In the genomic region with DNA sequence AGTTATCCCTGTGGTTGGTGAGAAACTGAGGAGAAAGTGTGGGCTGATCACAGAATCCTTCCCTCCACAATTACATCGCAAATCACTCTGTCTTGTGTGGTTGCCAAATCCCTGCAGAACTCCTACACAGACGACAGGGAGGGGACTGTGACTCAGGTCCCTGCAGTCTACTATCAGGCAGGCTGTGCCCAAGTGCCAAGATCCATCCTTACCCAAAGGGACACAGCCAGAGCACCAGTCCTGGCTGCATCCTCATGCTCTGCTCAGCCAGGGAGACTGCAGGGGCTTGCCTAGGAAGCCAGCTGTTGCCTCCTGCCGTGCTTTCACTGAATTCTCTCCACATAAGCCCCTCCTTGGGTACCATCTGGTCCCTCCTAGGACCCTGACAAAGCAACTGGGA, we compare ENCODE assay signal across 10 mouse cellular contexts.
DNase-seq lines count a peak whose midpoint lies in the region; ATAC-seq lines count a peak whose summit lies in the region.
"Had no signal": no experiment of that assay in that cellular context is flagged by ENCODE, and none has a peak within 500 bp of the region (broad histone marks: within the 10 kb centered on the region; RNA-seq: fewer than 3 reads in every experiment).

No protein-coding gene starts in this region.

- intact Hi-C loops in left cerebral cortex, postnatal 25 days (cut with DNase I) = loop anchor here (5.0 kb wide), 1 partner anchor 69 kb away; no protein-coding TSS in a partner anchor
- intact Hi-C loops in heart, postnatal 25 days (cut with DNase I) = no loop called here

- H3K4me1 ChIP-seq in kidney, embryonic 15.5 days = 0 out of 2 replicates have a peak, but pooled peaks cover 4% of the 10 kb centered on the region
- H3K4me1 ChIP-seq in hindbrain, embryonic 14.5 days (replicated peaks; ENCODE audit: control insufficient read depth, insufficient read depth, low read length) = no peaks in the 10 kb centered on the region; the same call in 1 of the 2 replicates

- no peak overlapping the region for H3K9ac ChIP-seq in kidney, embryonic 15.5 days
- H3K9ac ChIP-seq in hindbrain, embryonic 14.5 days = no peak overlapping the region

- H3K27me3 ChIP-seq in kidney, embryonic 15.5 days = no peaks in the 10 kb centered on the region
- no peaks in the 10 kb centered on the region for H3K27me3 ChIP-seq in hindbrain, embryonic 14.5 days (ENCODE audit: control insufficient read depth, insufficient read depth, low read length)

- H3K9me3 ChIP-seq in kidney, embryonic 15.5 days (replicated peaks) = no peaks in the 10 kb centered on the region
- no peaks in the 10 kb centered on the region for H3K9me3 ChIP-seq in hindbrain, embryonic 14.5 days (ENCODE audit: control insufficient read depth, low read length)

- H3K4me2 ChIP-seq in kidney, embryonic 15.5 days = no peak overlapping the region
- H3K4me2 ChIP-seq in hindbrain, embryonic 14.5 days (replicated peaks) = no peak overlapping the region

- peak; percentile 42; the same call in 1 of the 2 replicates for ATAC-seq in kidney, embryonic 15.5 days (replicated peaks; ENCODE audit: low FRiP score)
- ATAC-seq in hindbrain, embryonic 14.5 days (ENCODE audit: low FRiP score) = peak; percentile 48; the same call in 1 of the 2 replicates
- ATAC-seq: CD4-positive, CD25-positive, alpha-beta regulatory T cell, adult 4 months had no signal

- no peak overlapping the region for H3K27ac ChIP-seq in kidney, embryonic 15.5 days
- H3K27ac ChIP-seq in hindbrain, embryonic 14.5 days = no peak overlapping the region

- no peak for DNase-seq in kidney, postnatal 10 days
- no peak for DNase-seq in hindbrain, embryonic 14.5 days (ENCODE audit: low spot score)
- peak; percentile 24 to 77 for DNase-seq in left cerebral cortex, postnatal 25 days (ENCODE audit: low spot score in 2 of 2)
- peak; percentile 60 to 67 for DNase-seq in right cerebral cortex, adult 2 months (ENCODE audit: low spot score in 2 of 2)
- DNase-seq in heart, postnatal 25 days (ENCODE audit: low spot score) = no peak
- no peak for DNase-seq in adrenal gland, adult 8-10 months
- DNase-seq in cerebellum, adult 9-11 months = no peak
- DNase-seq: kidney, adult 11 months had no signal

- H3K36me3 ChIP-seq in kidney, embryonic 15.5 days = no peaks in the 10 kb centered on the region
- no peaks in the 10 kb centered on the region for H3K36me3 ChIP-seq in hindbrain, embryonic 14.5 days (replicated peaks; ENCODE audit: control insufficient read depth, insufficient read depth)

- no peak overlapping the region for H3K4me3 ChIP-seq in kidney, embryonic 15.5 days (replicated peaks)
- H3K4me3 ChIP-seq in hindbrain, embryonic 14.5 days (replicated peaks; ENCODE audit: low read length) = no peak overlapping the region

- WGBS in kidney, embryonic 15.5 days = 27% methylated on average over 3 of the region's 3 CpGs
- WGBS in hindbrain, embryonic 14.5 days = 30% methylated on average over 3 of the region's 3 CpGs

Comparison
In these comparisons a context has a peak if more than half of its experiments do, and no peak if none do; other contexts are left out.
1. DNase-seq: peak in left cerebral cortex, postnatal 25 days (2 of 2) and right cerebral cortex, adult 2 months (2 of 2); none in kidney, postnatal 10 days (single experiment), hindbrain, embryonic 14.5 days (single experiment), heart, postnatal 25 days (single experiment), adrenal gland, adult 8-10 months (single experiment) and cerebellum, adult 9-11 months (single experiment).